In the genomic region with DNA sequence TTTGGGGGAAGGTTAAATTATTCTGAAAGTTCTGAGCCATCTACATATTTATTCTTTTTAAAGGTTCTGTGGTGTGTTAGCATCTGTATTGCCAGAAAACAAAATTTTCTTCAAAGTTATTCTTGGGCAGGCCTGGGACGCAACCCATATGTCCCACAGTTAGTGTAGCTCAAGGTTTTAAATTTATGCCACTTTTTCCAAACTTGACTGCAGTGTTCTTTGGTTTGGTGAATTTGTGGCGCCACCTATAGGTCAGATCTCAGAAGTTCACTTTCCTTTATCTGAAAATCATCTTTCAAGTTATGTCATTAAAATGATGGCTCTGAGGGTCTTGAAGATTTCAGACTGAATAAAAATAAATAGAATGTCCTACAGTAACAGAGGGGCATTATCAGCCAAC, we compare ENCODE assay signal across 10 mouse cellular contexts.
DNase-seq lines count a peak whose midpoint lies in the region; ATAC-seq and TF ChIP-seq lines count a peak whose summit lies in the region.
"Had no signal": no experiment of that assay in that cellular context is flagged by ENCODE, and none has a peak within 500 bp of the region (broad histone marks: within the 10 kb centered on the region; RNA-seq: fewer than 3 reads in every experiment).

No protein-coding gene starts in this region.

- no peak overlapping the region for H3K27ac ChIP-seq in intestine, postnatal 0 days (ENCODE audit: low read depth, low read length)
- no peak overlapping the region for H3K27ac ChIP-seq in intestine, embryonic 15.5 days
- no peak overlapping the region for H3K27ac ChIP-seq in CH12.LX (ENCODE audit: insufficient read depth, low read depth)
- H3K27ac ChIP-seq: liver, embryonic 13.5 days; stomach, embryonic 15.5 days had no signal

- no peak for ATAC-seq in intestine, postnatal 0 days
- no peak for ATAC-seq in intestine, embryonic 15.5 days
- no peak for ATAC-seq in activated CD4-positive, CD25-positive, alpha-beta regulatory T cell, adult 4 months

- H3K27me3 ChIP-seq in intestine, postnatal 0 days (replicated peaks; ENCODE audit: control insufficient read depth, insufficient read depth, low read length), result no peaks in the 10 kb centered on the region
- no peaks in the 10 kb centered on the region for H3K27me3 ChIP-seq in intestine, embryonic 15.5 days (replicated peaks)
- no peaks in the 10 kb centered on the region for H3K27me3 ChIP-seq in CH12.LX (replicated peaks)
- H3K27me3 ChIP-seq: liver, embryonic 13.5 days; stomach, embryonic 15.5 days had no signal

- peak; percentile 81 for TF ChIP-seq RAD21 in CH12.LX (IDR thresholded peaks at IDR 0.05; ENCODE audit: low read depth, low read length)

- in situ Hi-C loops in CH12.LX (cut with MboI; ENCODE audit: low pct_ligation_motif_present, low pct_unique_long_range_greater_than_20kb, low sequenced_read_pairs), result no loop called here

- dilution Hi-C loops in CH12.LX (cut with MboI; ENCODE audit: extremely low pct_ligation_motif_present, extremely low pct_unique_long_range_greater_than_20kb, low sequenced_read_pairs), result no loop called here

- TF ChIP-seq EP300 in CH12.LX (IDR thresholded peaks at IDR 0.05; ENCODE audit: low read length), result no peak

- no peak for TF ChIP-seq POLR2A in CH12.LX (IDR thresholded peaks at IDR 0.05; ENCODE audit: low read depth, low read length)

- no peaks in the 10 kb centered on the region for H3K36me3 ChIP-seq in intestine, postnatal 0 days (ENCODE audit: control insufficient read depth, insufficient read depth)
- H3K36me3 ChIP-seq in intestine, embryonic 15.5 days, result no peaks in the 10 kb centered on the region
- no peaks in the 10 kb centered on the region for H3K36me3 ChIP-seq in CH12.LX (replicated peaks in 1 of 2; ENCODE audit: control insufficient read depth in 1 of 2, insufficient read depth in 1 of 2, low read length in 1 of 2)
- H3K36me3 ChIP-seq: liver, embryonic 13.5 days; stomach, embryonic 15.5 days had no signal

- no peaks in the 10 kb centered on the region for H3K4me1 ChIP-seq in intestine, postnatal 0 days (replicated peaks; ENCODE audit: control insufficient read depth, insufficient read depth, low read length)
- no peaks in the 10 kb centered on the region for H3K4me1 ChIP-seq in intestine, embryonic 15.5 days (replicated peaks)
- H3K4me1 ChIP-seq in CH12.LX (ENCODE audit: control insufficient read depth in 1 of 2, insufficient read depth in 2 of 2), result peaks cover 0 to 10% of the 10 kb centered on the region in 2 experiments; a peak in 2 of 4 replicates
- H3K4me1 ChIP-seq: liver, embryonic 13.5 days; stomach, embryonic 15.5 days had no signal

- H3K9ac ChIP-seq in intestine, postnatal 0 days (ENCODE audit: low read depth, low read length), result no peak overlapping the region
- no peak overlapping the region for H3K9ac ChIP-seq in intestine, embryonic 15.5 days
- no peak overlapping the region for H3K9ac ChIP-seq in CH12.LX (ENCODE audit: insufficient read depth, low read depth)
- H3K9ac ChIP-seq: liver, embryonic 13.5 days; stomach, embryonic 15.5 days had no signal

- TF ChIP-seq CTCF in intestine, postnatal 0 days (IDR thresholded peaks at IDR 0.05; ENCODE audit: low read depth), result peak; percentile 78
- peak; percentile 40 to 76; a peak in 3 of 4 replicates for TF ChIP-seq CTCF in CH12.LX (conservative IDR thresholded peaks at IDR 0.05 in 1 of 2, IDR thresholded peaks at IDR 0.05 in 1 of 2; ENCODE audit: low read depth in 2 of 2, low read length in 2 of 2)

- 8% methylated on average over 2 of the region's 2 CpGs for WGBS in intestine, postnatal 0 days
- WGBS in intestine, embryonic 15.5 days, result 8% methylated on average over 2 of the region's 2 CpGs

- no peaks in the 10 kb centered on the region for H3K79me2 ChIP-seq in CH12.LX (replicated peaks; ENCODE audit: control insufficient read depth, extremely low read depth, insufficient read depth, poor library complexity, severe bottlenecking)

- DNase-seq in CH12.LX (ENCODE audit: extremely low read depth), result peak; percentile 38
- DNase-seq in adipocyte (ENCODE audit: low spot score), result peak; percentile 45
- peak; percentile 9 for DNase-seq in fibroblast of lung, adult 2 months (ENCODE audit: low read depth)
- peak; percentile 59 to 87 for DNase-seq in left cerebral cortex, postnatal 25 days (ENCODE audit: low spot score in 2 of 2)
- DNase-seq in right cerebral cortex, postnatal 25 days, result peak; percentile 23
- DNase-seq: liver, embryonic 13.5 days had no signal

- no peak overlapping the region for H3K4me3 ChIP-seq in intestine, postnatal 0 days (ENCODE audit: low read depth, low read length)
- H3K4me3 ChIP-seq in intestine, embryonic 15.5 days (replicated peaks), result no peak overlapping the region
- H3K4me3 ChIP-seq in CH12.LX (replicated peaks in 1 of 3; ENCODE audit: low read depth in 2 of 3, low read length in 2 of 3, poor library complexity in 1 of 3), result no peak overlapping the region
- H3K4me3 ChIP-seq: liver, embryonic 13.5 days; stomach, embryonic 15.5 days had no signal

- no peaks in the 10 kb centered on the region for H3K9me3 ChIP-seq in intestine, postnatal 0 days (ENCODE audit: control insufficient read depth)
- no peaks in the 10 kb centered on the region for H3K9me3 ChIP-seq in intestine, embryonic 15.5 days
- H3K9me3 ChIP-seq in CH12.LX (replicated peaks; ENCODE audit: low read length), result no peaks in the 10 kb centered on the region
- H3K9me3 ChIP-seq: liver, embryonic 13.5 days; stomach, embryonic 15.5 days had no signal

- intact Hi-C loops in left cerebral cortex, postnatal 25 days (cut with DNase I), result loop anchor here (2.0 to 5.0 kb wide), 5 partner anchors 96 to 1134 kb away; no protein-coding TSS in a partner anchor

- no peak overlapping the region for H3K4me2 ChIP-seq in intestine, postnatal 0 days (replicated peaks; ENCODE audit: low read depth)
- H3K4me2 ChIP-seq in intestine, embryonic 15.5 days (replicated peaks), result no peak overlapping the region
- H3K4me2 ChIP-seq in CH12.LX (ENCODE audit: insufficient read depth, low read depth, poor library complexity, severe bottlenecking), result no peak overlapping the region
- H3K4me2 ChIP-seq: liver, embryonic 13.5 days; stomach, embryonic 15.5 days had no signal

TF ChIP-seq in CH12.LX, 34 proteins besides CTCF, POLR2A, EP300 and RAD21:
- no peak for TF ChIP-seq ZKSCAN1 (IDR thresholded peaks at IDR 0.05; ENCODE audit: borderline replicate concordance, low read depth, low read length)
- TF ChIP-seq SMC3 (IDR thresholded peaks at IDR 0.05; ENCODE audit: low read depth, low read length), result peak; percentile 59
- no peak for TF ChIP-seq RCOR1 (conservative IDR thresholded peaks at IDR 0.05; ENCODE audit: low read depth, low read length)
- TF ChIP-seq JUN (IDR thresholded peaks at IDR 0.05; ENCODE audit: insufficient read depth, low read depth, low read length), result no peak
- no peak for TF ChIP-seq BHLHE40 (IDR thresholded peaks at IDR 0.05; ENCODE audit: low read depth, low read length)
- TF ChIP-seq CHD1 (IDR thresholded peaks at IDR 0.05; ENCODE audit: low read depth, low read length), result no peak
- TF ChIP-seq ZC3H11A (IDR thresholded peaks at IDR 0.05; ENCODE audit: low read depth, low read length), result no peak; the same call in 1 of the 2 replicates
- 0 out of 2 replicates have a peak, but pooled peaks have one; percentile 22 for TF ChIP-seq ZNF384 (IDR thresholded peaks at IDR 0.05; ENCODE audit: low read depth, low read length)
- TF ChIP-seq PAX5 (IDR thresholded peaks at IDR 0.05; ENCODE audit: low read length), result no peak
- no peak for TF ChIP-seq POLR2AphosphoS2 (IDR thresholded peaks at IDR 0.05; ENCODE audit: low read depth, low read length)
- TF ChIP-seq IRF4 (IDR thresholded peaks at IDR 0.05; ENCODE audit: low read depth, low read length), result no peak
- TF ChIP-seq MAX (IDR thresholded peaks at IDR 0.05; ENCODE audit: low read length), result no peak
- 0 out of 2 replicates have a peak, but pooled peaks have one; percentile 21 for TF ChIP-seq SIN3A (IDR thresholded peaks at IDR 0.05; ENCODE audit: low read length)
- no peak for TF ChIP-seq MAFK (IDR thresholded peaks at IDR 0.05; ENCODE audit: insufficient replicate concordance, low read length)
- no peak for TF ChIP-seq NRF1 (IDR thresholded peaks at IDR 0.05; ENCODE audit: low read depth, low read length)
- no peak for TF ChIP-seq E2F4 (IDR thresholded peaks at IDR 0.05; ENCODE audit: insufficient replicate concordance, low read depth, low read length)

Comparison
In these comparisons a context has a peak if more than half of its experiments do, and no peak if none do; other contexts are left out.
1. DNase-seq: peak in every context shown above with its lines; median percentile 73 in left cerebral cortex, postnatal 25 days; 45 in adipocyte; 38 in CH12.LX; 23 in right cerebral cortex, postnatal 25 days; 9 in fibroblast of lung, adult 2 months.